Mouse (Mus musculus) forelimb bud, embryonic 11.5 days (tissue): ENCODE data around the gene Osbpl3.
"Not testable (repeated sequence)": the region's sequence is repeated elsewhere in the genome, so short reads cannot be mapped to it uniquely, and the experiment has no call there.

Experiments used
- DNase-seq: peaks from one replicate; pipeline ENCODE4 v3.0.0-alpha.2; 2012; ENCODE audit warnings: low read depth, low spot score

Osbpl3 gene

GRCm38 (mm10) chr6:50453651-50454050, 2.4 kb downstream of the Osbpl3 start:
- DNase-seq: no peak

- no peak for DNase-seq
Measured at GRCm38 (mm10) chr6:50452220-50452619, 3.8 kb downstream of the Osbpl3 start.

- no peak for DNase-seq
Measured at GRCm38 (mm10) chr6:50445616-50446015, 10.4 kb downstream of the Osbpl3 start.

- DNase-seq: no peak
Measured at GRCm38 (mm10) chr6:50440966-50441862, 14.8 kb downstream of the Osbpl3 start.

- DNase-seq: no peak
Measured at GRCm38 (mm10) chr6:50440197-50440596, 15.8 kb downstream of the Osbpl3 start.

- DNase-seq: not testable (repeated sequence)
Measured at GRCm38 (mm10) chr6:50438900-50439299, 17.1 kb downstream of the Osbpl3 start.

- DNase-seq: no peak
Measured at GRCm38 (mm10) chr6:50437815-50438214, 18.2 kb downstream of the Osbpl3 start.

- DNase-seq: no peak
Measured at GRCm38 (mm10) chr6:50436661-50437060, 19.3 kb downstream of the Osbpl3 start.

GRCm38 (mm10) chr6:50432491-50432890, 23.5 kb downstream of the Osbpl3 start:
- DNase-seq: no peak

GRCm38 (mm10) chr6:50429299-50429698, 26.7 kb downstream of the Osbpl3 start:
- no peak for DNase-seq

- DNase-seq: no peak
Measured at GRCm38 (mm10) chr6:50427051-50427732, 28.8 kb downstream of the Osbpl3 start.

- DNase-seq: no peak
Measured at GRCm38 (mm10) chr6:50426571-50426970, 29.4 kb downstream of the Osbpl3 start.

- DNase-seq: no peak
Measured at GRCm38 (mm10) chr6:50424271-50424670, 31.7 kb downstream of the Osbpl3 start.

GRCm38 (mm10) chr6:50420413-50420812, 35.6 kb downstream of the Osbpl3 start:
- no peak for DNase-seq

GRCm38 (mm10) chr6:50419518-50420290, 36.3 kb downstream of the Osbpl3 start:
- DNase-seq: no peak

- no peak for DNase-seq
Measured at GRCm38 (mm10) chr6:50418951-50419350, 37.0 kb downstream of the Osbpl3 start.

GRCm38 (mm10) chr6:50416854-50417253, 39.1 kb downstream of the Osbpl3 start:
- no peak for DNase-seq

- DNase-seq: no peak
Measured at GRCm38 (mm10) chr6:50415431-50415830, 40.6 kb downstream of the Osbpl3 start.

GRCm38 (mm10) chr6:50414547-50414946, 41.5 kb downstream of the Osbpl3 start:
- no peak for DNase-seq

- no peak for DNase-seq
Measured at GRCm38 (mm10) chr6:50413381-50413780, 42.6 kb downstream of the Osbpl3 start.

GRCm38 (mm10) chr6:50412174-50412573, 43.8 kb downstream of the Osbpl3 start:
- no peak for DNase-seq

- DNase-seq: no peak
Measured at GRCm38 (mm10) chr6:50404698-50405097, 51.3 kb downstream of the Osbpl3 start.
